Mouse (Mus musculus) right cerebral cortex, postnatal 25 days (tissue): ENCODE measurements around the gene Dcpp2.
"Not testable (repeated sequence)": the region's sequence is repeated elsewhere in the genome, so short reads cannot be mapped to it uniquely, and the experiment has no call there.

Source experiments
- DNase-seq: peaks from one replicate; pipeline ENCODE4 v3.0.0; 2022

The Dcpp2 gene

GRCm38 (mm10) chr17:23931157-23931556 is 50.5 kb downstream of the Dcpp2 start:
- DNase-seq: no peak

GRCm38 (mm10) chr17:23941372-23941771 is 60.7 kb downstream of the Dcpp2 start, which contains the start of gene Sbp:
Sbp (plus strand) TSS chr17:23941672.
- no peak for DNase-seq

GRCm38 (mm10) chr17:23947486-23947885 is 66.8 kb downstream of the Dcpp2 start:
- DNase-seq: not testable (repeated sequence)

- no peak for DNase-seq
Observed at GRCm38 (mm10) chr17:23949068-23949467, 68.4 kb downstream of the Dcpp2 start.
